Mouse (Mus musculus): ENCODE measurements around the gene Cs.
"Not testable (repeated sequence)": the region's sequence is repeated elsewhere in the genome, so short reads cannot be mapped to it uniquely, and the experiment has no call there.

The Cs gene

DNA sequence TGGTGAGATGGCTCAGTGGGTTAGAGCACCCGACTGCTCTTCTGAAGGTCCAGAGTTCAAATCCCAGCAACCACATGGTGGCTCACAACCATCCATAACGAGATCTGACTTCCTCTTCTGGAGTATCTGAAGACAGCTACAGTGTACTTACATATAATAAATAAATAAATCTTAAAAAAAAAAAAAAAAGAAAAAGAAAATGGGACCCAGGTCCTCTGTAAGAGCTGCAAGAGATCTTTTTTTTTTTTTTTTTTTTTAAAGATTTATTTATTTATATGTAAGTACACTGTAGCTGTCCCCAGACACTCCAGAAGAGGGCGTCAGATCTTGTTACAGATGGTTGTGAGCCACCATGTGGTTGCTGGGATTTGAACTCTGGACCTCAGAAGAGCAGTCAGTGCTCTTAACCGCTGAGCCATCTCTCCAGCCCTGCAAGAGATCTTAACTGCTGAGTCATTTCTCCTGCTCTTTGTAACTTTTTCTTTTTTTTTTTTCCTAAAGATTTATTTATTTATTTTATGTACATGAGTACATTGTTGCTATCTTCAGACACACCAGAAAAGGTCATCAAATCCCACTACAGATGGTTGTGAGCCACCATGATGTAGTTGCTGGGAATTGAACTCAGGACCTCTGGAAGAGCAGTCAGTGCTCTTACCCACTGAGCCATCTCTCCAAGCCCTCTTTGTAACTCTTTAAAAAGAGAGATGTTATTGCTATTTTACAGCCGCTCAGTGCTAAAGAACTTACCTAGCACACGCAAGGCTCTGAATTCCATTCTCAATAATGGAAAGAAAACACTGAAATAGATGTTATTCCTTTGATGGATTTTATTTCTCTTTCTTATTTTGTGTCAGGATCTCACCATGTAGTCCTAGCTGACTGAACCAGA lies 4.9 kb upstream of the Cs start:
- not testable (repeated sequence) for DNase-seq (ENCODE audit: low spot score)

DNA sequence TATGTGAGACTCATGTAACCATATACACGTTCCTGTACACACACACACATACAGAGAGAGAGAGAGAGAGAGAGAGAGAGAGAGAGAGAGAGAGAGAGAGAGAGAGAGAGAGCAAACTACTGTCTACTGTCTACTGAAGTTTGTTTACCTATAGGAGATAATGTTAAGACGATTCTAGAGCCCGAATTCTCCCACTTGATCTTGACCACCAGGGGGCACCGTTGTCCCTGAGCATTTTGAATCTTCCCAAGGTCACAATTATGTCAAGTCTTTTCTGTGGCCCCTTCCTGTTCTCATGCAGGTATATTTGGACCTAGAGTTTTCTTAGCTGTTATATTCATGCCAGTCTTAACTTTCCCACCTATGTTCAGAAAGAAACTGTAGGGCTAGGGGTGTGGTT lies 2.0 kb upstream of the Cs start:
- DNase-seq (ENCODE audit: low spot score): peak; percentile 92

DNA sequence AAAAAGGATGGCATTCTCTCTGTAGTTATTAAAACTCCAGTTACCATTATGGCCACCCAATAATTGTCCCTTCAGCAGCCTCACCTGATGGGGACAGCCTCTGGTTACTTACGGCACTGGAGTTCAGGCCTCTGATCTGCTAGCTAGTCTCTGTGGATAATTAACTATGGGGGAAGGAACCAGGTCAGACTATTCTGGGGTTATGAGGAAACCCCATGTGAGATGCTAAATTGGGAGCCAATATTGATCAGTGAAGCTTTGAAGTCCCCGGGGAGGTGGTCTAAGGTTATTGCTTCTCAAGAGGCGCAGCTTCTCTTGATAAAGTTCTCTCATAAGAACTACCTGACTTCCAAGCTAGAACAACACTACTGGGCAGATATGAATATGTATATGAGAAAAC lies 1.3 kb upstream of the Cs start:
- DNase-seq (ENCODE audit: low spot score): no peak

DNA sequence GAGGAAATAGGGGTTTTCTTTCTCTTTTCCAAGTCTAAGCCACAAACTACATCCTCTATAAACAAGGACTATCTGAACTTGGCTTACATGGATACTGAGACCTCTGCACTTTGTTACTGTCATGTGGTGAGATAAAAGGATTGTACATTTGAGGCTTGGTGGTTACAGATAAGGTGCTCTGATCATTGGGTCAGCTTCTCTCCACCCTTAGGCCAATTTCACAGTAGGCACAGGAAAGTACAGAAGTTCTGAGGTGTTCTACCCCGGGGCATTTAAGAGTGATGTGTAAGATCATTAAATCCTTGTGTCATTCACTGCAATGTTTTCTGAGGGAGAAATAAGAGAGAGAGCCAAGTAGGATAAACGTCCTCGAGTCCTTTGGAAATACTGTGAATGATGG lies 937 bp upstream of the Cs start:
- DNase-seq (ENCODE audit: low spot score): no peak

DNA sequence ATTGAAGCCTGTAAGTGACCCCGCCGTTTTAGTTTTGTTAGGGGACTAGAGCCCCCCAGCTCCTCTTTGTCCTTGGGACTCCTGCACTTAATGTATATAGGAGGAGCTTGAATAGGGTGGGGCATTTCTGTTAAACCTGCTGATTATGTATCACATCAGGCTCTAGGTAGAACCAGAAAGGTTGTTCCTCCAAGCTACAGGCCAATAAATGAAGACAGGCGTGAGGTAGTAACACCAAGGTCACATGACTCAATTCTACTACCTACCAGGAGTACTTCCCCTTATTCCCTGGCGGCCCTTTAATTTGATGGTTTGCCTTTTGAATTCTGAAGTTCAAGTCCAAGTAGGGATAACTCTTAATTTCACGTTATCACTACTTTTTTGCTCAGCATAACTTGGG lies 881 bp downstream of the Cs start:
- DNase-seq (ENCODE audit: low spot score): peak; percentile 49

DNA sequence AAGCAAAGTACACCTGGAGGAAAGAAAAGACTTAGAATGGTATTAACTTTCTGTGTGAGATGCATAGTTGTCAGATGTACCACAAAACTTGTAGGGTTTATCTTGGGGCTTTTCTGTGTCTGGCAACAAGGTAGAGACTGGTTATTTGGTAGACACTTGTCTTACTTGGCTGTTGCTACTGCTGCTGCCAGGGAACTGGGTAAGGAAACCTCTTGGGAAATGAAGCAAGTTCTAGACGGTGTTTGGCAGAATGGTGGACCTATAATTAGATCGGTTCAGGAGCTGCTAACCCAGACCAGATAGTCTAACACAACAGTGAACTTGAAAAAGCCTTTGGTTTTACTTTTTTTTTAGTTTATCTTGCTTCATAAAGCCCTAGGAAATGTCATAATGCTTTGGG lies 1.4 kb downstream of the Cs start:
- peak; percentile 42 for DNase-seq (ENCODE audit: low spot score)

DNA sequence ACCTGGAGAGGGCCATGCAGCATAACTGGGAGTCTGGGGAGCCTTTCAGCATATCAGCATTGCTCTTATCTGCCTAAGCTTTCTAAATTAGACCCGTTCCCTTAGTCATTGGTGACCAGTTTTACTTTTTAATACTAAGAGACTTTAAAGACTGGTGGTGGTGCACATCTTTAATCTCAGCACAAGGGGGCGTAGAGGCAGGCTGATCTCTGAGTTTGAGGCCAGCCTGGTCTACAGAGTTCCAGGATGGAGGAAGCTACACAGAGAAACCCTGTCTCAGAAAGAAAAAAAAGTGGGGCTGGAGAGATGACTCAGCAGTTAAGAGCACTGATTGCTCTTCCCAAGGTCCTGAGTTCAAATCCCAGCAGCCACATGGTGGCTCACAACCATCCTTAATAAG lies 2.7 kb downstream of the Cs start:
- DNase-seq (ENCODE audit: low spot score): peak; percentile 51

DNA sequence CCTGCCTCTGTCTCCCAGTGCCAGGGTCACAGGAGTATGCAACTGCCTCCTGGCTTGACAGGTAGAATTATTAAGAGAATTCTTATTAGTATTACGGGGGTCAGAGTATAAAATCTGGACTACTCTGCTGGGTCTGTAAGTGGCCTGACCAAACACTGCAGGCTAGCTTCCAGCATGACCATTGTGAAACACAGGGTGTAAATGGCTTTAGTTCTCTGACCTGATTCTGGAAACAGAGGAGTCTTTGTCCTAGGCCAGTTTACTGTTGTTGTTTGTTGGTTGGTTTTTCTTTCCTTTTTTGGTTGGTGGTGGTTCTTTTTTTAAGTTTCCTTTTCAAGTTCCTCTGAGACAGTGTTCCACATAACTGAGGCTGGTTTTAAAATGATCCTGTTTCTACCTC lies 5.9 kb downstream of the Cs start:
- no peak for DNase-seq (ENCODE audit: low spot score)

DNA sequence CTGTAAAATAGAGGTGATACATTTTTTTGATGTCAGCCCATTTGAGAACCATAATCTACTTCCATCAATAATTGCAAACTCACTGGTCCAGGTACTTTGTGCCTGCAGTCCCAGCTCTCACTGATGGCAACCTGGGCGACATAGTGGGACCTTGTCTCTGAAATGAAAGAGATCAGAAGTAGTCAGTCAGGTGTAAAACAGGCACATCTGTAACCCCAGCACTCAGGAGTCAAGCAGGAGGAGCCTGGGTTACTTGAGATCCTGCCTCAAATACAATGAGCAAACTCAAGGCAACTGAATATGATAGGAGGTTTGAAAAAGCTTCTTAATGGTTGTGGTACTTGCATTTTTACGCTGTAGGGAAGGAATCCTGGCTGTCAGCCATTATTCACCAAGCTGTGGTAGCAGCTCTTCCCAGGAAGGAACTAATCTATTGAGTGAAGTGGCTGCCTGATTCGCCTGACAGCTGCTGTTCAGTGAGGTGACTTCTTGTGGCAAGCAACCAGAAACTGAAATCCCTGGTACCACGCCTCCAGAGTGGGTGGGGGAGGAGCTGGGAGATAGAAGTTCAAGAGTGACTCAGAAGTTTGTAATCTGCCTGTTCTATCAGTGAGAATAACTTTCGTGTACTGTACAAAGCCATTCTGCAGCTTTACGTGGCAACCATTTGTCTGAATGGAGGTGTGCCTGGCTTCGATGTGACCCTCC lies 7.2 kb downstream of the Cs start:
- peak; percentile 89 for DNase-seq (ENCODE audit: low spot score)

DNA sequence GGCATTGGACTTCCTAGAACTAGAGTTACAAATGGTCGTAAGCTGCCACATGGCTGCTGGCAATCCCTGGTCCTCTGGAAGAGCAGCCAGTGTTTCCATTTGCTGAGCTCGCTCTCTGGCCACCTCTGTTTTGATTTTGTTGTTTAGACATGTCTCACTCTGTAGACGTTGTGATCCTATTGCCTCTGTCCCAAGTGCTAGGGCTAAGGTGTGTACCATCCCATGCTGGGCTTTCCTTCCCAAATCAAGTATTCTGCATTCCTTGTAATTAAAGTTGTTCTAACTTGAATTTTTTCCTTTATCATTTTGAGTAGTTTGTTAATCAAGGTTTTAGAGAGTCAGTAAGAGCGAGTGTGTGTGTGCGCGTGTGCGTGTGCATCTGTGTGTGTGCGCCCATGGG lies 10.0 kb downstream of the Cs start:
- DNase-seq (ENCODE audit: low spot score): no peak

DNA sequence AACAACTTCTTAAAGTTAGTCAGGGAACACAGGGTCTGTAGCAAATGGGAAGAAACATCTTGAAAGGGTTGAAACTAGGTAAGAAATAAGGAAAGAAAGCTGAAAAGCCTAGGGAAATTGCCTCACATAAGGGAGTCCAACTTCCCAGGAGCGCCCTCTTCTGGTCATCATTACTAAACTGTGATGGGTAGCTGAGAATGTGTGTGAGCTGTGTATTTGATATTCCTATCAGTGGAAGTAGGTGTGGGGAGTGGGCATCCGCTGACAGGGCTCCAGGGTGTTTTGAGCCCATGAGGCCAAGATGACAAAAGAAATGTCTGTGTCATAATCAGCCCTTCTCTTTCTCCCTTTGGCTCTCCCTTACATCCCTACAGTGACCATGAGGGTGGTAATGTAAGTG lies 21.3 kb downstream of the Cs start:
- DNase-seq (ENCODE audit: low spot score): peak; percentile 81

DNA sequence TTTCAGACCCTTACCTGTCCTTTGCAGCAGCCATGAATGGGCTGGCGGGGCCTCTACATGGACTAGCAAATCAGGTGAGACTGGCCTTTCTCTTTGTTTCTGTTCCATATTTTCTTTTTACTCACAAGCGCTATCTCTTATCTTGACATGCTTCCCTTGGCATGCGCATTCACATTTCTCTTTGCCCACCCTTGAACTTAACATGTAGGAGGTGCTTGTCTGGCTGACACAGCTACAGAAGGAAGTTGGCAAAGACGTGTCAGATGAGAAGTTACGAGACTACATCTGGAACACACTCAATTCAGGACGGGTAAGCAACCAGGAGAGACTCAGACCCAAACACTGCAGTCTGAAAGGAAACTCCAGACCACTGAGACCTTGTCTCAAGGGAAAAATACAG lies 21.7 kb downstream of the Cs start:
- DNase-seq (ENCODE audit: low spot score): no peak

DNA sequence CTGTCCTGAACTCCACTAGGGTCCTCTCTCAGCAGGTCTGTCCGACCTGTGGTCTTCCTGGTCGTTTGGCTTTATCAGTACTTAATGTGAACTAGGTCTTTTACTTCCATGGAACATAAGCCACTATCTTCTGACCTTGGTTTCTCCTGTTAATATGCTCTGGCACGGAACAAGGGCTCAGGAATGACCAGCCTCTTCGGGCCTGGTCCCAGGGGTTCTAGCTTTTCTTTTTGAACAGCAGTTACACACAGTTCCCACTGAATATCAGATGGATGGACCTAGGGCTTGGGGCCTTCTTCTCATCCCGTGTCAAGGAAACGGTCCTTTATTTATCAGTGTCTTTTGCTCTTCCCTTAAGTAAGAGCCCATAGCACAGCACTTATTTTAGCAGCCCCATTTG lies 24.3 kb downstream of the Cs start:
- no peak for DNase-seq (ENCODE audit: low spot score)

DNA sequence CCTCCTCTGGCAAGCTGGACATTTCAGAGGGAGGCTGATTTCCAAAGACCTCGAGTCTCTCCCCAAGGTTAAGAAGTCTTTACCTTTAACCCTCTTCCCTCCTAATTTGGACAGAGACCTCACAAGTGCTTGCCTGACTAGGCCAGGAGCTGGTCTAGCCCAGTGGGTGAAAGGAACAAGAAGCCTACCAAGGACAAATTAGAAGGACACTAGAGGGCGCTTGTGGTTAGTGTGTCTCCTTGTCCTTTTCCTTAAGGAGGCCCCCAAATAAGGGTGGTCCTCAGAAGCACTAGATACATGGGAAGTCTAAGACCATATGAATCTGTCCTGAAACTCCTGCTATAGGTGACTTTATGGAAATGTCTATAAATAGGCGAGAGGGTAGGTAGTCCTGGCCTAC lies 25.0 kb downstream of the Cs start:
- DNase-seq (ENCODE audit: low spot score): peak; percentile 79

DNA sequence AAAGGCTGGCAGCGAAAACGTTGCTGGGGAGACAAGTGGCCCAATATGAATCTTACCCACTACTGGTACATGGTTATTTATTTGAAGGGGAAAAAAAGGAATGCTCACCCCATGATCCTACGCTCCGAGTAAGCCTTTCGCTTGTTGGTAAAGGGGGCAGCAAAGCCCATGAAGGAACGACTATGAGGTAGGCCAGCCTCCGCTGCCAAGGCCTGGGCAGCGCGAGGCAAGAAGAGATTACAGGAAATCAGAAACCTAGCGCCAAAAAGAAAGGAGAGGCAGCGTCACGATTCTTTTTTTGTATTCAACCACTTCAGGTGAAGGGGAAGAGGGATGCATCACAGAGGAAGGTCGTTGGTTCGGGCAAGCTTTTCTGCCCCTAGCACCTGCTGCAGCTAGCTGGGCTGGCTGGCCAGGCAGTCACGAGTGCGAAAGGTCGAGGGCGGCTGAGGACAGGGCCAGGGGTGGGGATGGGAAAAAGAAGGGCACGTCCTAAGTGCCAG lies 30.4 kb downstream of the Cs start:
- peak; percentile 66 for DNase-seq (ENCODE audit: low spot score)

DNA sequence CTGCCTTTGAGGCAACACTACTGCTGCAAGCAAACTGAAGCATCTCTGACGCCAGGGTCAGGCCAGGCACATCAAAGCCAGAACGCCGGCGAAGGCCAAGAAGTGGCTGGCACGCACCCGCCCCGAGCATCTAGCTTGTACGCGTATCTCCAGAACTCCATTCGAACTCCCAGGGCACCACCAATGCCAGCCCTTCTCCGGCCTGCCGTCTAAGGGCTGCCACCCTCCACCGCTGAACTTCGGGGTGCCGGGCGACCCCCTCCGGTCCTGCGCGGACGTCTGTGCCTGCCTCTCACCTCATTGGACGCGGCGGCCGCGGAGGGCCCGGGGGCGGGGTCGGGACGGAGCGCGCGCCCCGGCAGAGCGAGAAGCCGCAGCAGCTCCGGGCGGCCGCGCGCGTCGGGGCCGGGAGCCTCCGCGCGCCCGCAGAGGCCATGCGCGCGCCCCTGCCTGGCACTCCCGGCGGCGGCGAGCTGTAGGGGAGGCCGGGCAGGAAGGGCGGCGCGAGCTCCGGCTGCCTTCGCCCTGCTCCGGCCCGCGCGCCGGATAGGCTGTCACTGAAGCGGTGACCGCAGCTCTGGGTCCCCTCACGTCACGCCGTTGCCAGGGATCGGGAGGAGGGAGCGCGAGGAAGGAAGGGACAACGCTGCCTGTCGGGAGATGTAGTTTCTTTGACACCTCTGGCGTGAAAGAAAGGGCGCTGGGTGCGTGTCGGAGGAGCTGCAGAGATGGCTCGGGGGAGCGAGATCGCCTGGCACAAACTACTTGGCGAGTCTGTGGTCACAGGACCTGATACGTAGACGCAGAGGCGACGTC lies 31.1 kb downstream of the Cs start, which contains the start of gene Coq10a:
Gene Coq10a (minus strand): TSS at position 596 of the 816 bp plus-strand sequence.
- DNase-seq (ENCODE audit: low spot score): peak; percentile 99

DNA sequence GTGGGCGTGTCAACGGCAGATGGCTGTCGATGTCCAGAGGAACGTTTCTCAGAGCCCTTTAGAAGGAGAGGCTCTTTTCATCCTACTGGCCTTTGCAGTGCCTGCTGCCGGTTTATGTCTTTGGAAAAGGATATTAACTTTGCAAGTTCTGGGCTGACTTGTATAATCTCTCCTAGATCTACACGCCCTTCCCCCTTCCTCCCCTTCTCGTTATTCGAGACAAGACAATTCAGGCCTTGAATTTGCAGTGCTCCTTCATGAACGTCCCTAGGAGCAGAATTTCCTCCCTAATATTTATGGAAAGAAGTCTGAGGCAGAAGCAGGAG lies 31.6 kb downstream of the Cs start:
- DNase-seq (ENCODE audit: low spot score): no peak

DNA sequence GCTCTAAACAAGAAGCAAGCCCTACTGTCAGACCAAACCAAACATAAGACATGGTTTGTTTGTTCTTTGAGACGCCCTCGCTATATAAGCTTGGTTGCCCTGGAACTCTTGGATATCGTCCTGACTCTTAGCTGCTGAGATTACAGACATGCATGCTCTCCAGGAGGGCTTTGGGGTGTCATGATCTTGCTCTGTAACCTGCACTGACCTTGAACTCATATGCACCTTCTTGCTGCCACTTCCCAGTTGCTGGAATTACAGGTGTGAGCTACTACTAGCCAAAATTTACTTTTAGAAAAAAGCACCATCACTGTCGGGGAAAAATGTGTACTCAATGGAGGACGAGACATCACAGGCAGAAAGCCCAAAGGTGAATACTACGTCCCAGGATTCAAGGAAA lies 32.1 kb downstream of the Cs start:
- DNase-seq (ENCODE audit: low spot score): no peak

DNA sequence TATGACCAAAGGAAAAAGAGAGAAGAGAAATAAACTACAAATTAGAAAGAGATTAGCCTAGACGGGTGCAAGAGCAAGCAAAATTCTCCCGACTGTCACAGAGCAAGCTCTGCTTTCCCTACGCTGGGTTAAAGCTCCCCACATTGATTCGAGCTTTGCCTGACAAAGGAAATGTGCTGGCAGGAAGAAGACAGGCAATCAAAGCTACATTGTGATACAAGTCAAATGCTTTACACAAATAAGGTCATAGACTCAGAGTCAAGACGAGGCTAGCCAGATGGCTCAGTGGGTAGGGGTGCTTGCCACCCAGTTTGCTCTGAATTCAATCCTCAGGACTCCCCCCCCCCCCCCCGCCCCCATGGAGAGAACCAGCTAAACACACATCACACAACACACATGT lies 32.5 kb downstream of the Cs start:
- no peak for DNase-seq (ENCODE audit: low spot score)

DNA sequence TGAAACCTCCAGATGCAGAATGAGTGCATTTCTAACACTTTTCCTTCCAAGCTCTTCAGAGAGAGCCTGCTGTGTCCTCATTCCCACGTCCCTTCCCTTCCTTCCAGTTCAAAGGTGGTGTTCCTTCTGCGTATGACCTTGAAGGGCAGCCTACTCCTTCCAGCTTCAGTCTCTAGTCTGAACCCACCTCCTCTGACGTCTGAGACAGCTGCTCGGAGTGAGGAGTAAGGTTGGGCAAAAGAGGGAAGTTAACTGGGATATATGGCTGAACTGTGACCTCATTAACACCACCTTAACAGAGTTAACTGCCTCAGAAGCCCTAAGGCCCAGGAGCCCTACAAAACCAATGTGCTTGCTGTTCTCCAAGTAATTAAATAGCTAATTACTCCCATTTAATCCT lies 33.1 kb downstream of the Cs start:
- no peak for DNase-seq (ENCODE audit: low spot score)

DNA sequence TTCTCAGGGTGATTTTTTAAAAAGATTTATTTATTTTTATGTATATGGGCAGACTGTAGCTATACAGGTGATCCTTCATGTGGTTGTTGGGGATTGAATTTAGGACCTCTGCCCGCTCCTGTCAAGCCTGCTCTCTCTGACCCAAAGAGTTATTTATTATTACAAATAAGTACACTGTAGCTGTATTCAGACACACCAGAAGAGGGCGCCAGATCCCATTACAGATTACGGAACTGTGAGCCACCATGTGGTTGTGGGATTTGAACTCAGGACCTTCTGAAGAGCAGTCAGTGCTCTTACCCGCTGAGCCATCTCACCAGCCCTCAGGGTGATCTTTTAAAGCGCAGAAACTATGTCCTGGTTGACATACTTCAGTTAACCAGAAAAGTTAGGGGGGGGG lies 34.6 kb downstream of the Cs start:
- DNase-seq (ENCODE audit: low spot score): no peak

DNA sequence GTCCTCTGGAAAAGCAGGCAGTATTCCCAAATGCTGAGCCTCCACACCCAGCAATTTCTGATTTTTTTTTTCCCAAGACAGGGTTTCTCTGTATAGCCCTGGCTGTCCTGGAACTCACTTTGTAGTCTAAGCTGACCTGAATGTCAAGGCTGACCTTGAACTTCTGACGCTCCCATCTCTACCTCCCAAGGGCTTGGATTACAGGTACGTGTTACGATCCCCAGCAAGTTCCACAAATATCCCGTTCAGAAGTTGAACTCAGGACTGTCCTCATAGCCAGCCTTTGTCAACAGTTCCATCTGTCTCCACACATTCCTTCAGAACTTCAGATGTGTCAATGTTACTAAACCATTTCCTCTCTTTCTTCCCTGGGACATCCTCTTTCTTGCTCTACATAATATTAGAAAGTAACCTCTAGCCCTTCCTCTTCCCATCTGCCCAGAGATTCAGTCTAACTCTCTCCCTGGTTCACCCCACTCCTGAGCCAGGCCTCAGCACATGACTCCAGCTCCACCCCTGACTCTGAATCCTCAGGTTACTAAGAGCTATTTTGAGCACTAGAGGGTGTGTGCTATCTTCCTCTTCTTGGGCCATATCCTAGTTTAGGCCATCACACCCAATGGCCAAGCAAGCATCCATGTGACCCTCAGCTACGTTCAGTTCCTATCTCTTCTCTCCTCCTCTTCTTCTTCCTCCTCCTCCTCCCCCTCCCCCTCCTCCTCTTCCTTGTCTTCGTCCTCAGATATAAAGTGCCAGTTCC lies 35.6 kb downstream of the Cs start:
- DNase-seq (ENCODE audit: low spot score): no peak

All from MN1 (cell line).